Mouse (Mus musculus): ENCODE measurements around the gene Arf1. TPM values are rescaled to one million over a fixed set of nuclear protein-coding genes. Genes with fewer than 3 reads are reported as not detected.
"Not testable (repeated sequence)": the region's sequence is repeated elsewhere in the genome, so short reads cannot be mapped to it uniquely, and the experiment has no call there.

Gene Arf1
- total RNA-seq, 2 experiments from 2014 or later, result 389 TPM

DNA sequence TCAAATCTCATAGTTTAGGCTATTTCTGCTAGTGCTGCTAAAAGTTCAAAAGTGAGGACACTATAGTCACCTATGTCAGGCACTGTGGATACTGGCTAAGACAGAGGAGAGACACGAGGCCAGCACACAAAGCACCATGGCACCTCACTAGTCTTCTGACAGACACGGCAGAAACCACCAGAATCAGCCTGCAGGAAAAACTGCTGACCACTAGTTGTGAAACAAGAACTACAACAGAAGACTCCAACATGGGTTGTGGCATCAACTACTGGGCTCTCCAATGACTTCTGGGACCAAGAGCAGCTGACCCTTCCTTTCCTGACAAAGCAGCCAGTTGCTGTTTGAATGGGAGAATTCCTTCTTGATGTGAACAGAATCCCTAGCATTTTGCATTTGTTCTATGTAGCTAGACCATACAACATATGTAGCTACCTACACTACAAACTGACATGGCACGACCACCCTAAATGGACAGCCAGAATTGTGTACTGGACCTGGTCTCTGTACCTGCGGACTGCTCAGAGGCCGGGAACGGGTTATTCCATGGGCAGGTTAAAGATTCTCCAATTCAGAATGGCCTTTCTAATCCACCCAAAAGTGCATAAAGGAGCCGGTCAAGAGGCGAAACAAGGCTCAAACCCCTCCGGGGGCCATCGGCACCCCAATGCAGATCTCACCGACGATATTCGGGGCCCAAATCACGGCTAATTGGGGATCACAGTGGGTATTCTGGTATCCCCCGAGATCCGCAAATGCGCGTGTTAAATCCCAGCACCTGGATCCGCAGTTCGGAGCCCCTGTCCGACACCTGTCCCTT is 1.1 kb downstream of the Arf1 start:
- no peak for DNase-seq
- intact Hi-C loops (cut with DNase I), result no loop called here

DNA sequence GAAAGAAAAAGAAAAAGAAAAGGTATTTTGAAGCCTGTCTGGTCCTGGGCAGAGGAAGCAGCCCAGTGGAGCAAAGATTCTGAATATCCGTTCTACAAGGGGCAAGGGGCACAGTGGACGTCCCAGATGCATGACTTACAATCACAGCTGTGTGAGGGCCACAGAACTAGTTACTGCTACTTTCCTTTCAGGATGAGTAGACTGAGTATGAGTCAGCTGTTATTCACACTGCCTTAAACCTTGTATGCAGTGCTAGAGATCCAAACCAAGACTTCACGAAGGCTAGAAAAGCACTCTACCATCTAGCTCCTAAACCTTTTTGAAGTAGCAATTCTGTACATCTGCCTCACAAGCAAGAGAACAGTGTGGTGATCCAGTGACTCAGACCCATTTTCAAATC is 1.8 kb downstream of the Arf1 start:
- no peak for DNase-seq
- intact Hi-C loops (cut with DNase I), result no loop called here

DNA sequence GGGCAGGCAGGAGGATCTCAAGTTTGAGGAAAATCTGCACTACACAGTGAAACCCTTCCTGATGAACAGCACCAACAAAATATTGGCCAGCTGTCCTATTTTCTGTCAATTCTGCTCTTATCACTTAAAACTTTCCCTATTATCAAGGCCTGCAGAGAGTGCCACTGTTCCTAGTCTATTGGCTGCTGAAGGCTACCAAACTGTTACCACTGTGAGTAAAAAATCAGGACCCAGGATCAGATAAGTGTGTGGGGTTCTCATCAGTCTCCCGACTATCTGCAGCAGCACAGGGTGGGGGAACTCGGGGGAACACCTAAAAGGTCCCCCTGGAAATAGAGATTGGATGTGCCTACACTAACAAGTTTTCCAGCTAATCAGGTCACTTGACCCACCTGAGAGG is 2.9 kb downstream of the Arf1 start:
- DNase-seq, result no peak
- intact Hi-C loops (cut with DNase I), result no loop called here

DNA sequence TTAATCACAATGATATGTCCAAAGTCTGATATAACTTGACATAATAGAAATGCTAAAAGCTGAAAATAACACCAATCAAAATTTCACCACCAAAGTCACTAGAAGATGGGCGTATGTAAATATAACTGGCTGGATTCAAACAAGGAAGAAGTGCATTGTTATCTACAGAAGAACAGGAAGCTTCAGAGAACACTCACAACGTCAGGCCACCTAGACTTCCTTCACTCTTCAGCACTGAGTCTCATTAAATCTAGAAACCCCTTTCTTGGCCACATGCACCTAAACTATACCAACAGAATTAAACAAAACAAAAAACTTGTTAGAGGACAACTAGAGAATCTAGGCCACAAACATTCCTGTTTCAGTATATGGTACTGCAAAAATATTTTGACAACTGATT is 3.6 kb downstream of the Arf1 start:
- DNase-seq, result no peak
- intact Hi-C loops (cut with DNase I), result no loop called here

DNA sequence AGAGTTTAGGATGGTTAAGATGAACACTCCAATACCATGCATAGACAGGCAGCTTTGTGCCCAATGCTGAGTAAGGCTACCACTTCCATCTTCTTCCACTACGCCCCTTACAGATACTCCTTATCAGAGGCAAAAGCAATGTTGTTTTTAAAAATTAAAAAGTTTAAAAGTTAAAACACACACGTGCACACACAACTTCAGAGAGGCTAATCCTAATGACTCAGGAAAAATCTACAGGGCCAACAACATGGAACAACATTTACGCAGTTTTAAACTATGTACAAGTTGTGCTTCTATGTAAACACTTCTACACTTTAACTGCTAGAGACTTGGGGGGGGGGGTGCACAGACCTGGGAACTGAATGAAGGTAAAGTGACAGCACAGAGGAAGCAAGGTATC is 4.0 kb downstream of the Arf1 start:
- no peak for DNase-seq
- intact Hi-C loops (cut with DNase I), result no loop called here

DNA sequence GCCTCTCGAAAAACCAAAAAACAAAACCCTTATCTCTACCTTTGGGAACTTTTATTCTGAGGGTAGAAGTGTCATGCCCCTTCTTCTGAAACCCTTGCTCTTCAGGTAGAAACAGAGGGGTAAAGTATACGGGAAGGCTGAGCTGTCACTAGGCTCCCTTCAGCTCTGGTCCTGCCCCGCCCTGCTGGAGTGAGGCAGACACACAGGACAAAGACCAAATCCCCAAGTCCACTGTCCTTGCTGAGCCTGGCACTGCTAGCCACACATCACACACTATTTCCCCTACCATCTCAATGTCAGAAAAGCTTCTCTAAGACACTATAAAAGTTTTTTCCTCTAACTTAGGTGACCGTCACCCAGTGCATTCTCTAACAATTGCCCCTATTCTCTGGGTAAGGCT is 5.8 kb downstream of the Arf1 start:
- intact Hi-C loops (cut with DNase I), result no loop called here
- no peak for DNase-seq

DNA sequence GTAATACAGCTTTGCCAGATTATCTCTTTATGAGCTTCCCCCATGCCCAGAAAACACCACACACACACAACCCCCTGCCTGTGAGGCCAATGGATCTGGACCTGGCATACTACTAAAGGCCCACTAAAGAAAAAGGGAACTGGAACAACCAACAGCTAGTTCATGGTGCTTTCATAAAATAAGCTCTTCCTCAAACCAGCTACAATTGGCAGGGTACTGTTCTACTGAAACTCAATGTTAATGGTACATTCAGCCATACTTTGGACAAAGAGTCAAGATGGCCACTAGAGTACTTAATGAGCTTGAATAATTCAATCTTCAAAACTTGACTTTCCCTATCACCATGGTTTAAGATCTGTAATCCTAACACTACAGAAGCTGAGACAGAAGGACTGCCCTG is 6.5 kb downstream of the Arf1 start:
- no peak for DNase-seq
- intact Hi-C loops (cut with DNase I), result no loop called here

DNA sequence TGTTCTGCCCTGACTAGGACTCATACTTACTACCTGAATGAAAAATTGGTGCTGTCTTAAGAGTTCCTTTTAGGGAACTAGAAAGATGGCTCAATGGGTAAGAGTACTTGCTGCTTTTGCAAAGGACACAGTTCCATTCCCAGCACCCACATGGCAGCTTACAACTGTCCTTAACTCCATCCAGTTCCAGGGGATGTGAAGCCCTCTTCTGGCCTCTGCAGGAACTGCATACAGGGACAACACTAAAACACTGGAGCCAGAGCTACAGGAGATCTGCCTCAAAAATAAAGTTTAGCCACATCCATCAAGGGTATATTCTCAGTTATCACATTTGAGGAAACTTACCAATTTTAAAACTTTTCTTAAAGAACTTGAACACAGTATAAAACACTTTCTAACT is 9.0 kb downstream of the Arf1 start:
- DNase-seq, result no peak
- intact Hi-C loops (cut with DNase I), result no loop called here

DNA sequence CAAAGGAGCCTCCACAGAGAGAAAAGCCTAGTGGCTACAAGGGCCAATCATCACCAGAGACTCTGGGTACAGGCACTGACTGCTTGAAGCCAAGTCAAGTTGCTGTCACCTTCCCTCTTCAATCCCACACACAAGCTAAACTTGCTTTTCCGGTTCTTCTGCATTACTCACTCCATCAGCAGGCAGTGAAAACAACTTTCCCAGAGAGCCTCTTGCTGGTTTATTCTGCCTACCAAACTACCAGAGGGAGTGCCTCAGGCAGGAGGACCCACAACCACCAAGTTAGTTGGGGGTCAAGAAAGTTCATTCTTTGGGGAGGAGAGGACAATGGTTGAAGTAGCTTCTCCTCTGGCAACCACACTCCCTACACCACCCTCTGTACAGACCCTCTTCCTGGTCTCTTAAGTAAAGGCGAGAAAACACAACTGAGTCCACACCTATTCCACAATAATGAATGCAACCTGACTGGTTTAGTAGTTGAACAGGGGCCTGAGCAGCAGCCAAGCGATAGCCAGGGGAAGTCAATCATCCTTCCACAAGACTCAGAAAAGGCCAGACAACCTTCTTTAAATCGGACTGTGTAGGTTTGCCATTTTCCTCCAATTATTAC is 9.6 kb downstream of the Arf1 start:
- intact Hi-C loops (cut with DNase I), result no loop called here
- no peak for DNase-seq

DNA sequence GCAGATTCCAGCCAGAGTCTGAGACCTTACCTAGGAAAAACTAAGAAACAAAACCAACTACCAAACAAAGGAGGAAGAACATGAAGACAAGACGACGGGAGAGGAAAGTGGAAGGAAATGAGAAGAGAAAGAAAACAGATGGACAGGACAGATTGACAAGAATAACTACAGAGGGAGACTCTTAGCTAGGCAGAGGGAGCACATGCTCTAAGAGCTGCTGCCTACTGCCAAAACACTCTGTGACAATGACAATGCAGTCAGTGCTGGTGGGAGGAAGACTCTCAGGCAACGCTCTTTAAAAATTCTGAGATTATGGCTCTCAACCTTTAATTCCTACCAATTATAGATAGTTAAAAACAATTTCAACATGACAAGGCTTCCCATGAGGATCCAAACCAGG is 11.1 kb downstream of the Arf1 start:
- intact Hi-C loops (cut with DNase I), result no loop called here
- DNase-seq, result no peak

DNA sequence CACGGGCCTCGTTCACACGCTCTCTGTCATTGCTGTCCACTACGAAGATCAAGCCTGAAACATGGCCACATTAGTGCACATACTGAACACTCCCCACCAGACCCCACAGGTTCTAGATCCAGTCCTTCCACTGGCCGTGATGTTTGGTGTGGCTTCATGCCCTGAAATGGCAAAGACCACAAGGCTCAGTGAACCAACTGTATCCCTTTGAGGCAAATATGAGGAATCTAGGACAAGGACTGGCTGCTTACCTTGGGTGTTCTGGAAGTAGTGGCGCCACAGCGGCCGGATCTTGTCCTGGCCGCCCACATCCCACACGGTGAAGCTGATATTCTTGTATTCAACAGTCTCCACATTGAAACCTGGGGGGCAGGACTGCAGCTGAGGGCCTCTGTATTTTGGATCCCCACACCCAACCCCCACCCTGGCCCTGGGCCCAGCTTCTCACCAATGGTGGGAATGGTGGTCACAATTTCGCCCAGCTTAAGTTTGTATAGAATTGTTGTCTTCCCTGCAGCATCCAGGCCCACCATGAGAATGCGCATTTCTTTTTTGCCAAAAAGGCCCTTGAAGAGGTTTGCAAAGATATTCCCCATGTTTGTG is 15.1 kb downstream of the Arf1 start:
- intact Hi-C loops (cut with DNase I), result no loop called here

DNA sequence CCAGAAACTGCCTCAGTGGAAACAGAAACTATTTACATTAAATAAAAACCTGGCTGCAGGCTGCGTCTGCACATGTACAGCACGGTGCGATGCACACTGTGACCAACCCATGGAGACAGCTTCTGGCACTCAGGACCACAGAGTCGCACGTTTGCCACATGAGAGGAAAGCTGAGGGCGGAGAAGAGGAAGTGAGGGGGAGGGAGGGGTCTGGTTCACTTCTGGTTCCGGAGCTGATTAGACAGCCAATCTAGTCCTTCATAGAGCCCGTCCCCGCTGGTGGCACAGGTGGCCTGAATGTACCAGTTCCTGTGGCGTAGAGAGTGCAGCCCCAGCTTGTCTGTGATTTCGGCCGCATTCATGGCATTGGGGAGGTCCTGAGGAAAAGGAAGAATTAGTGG is 15.8 kb downstream of the Arf1 start:
- DNase-seq; intact Hi-C loops (cut with DNase I): not testable (repeated sequence)

More for the DNA sequence above, 15.1 kb downstream of the Arf1 start:
- no peak for DNase-seq

DNA sequence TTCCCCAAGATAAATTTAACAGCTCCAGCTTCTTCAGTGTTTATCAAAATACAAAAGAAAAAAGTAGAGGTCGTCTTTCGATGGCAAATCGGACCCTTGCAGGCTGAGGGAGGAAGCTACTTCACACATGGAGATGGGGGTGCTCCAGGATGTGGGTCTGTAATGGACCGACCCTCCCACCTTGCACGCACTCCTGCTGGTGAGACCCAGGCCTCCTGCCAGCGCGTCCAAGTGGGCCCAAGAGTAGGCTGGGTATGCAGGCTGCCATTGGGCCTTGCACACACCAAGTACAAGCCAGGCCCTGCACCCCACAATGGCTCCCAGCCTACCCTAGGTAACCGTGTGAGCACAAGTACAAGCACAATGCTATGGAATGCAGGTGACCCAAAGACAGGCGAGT is 16.5 kb downstream of the Arf1 start:
- intact Hi-C loops (cut with DNase I); DNase-seq: not testable (repeated sequence)

DNA sequence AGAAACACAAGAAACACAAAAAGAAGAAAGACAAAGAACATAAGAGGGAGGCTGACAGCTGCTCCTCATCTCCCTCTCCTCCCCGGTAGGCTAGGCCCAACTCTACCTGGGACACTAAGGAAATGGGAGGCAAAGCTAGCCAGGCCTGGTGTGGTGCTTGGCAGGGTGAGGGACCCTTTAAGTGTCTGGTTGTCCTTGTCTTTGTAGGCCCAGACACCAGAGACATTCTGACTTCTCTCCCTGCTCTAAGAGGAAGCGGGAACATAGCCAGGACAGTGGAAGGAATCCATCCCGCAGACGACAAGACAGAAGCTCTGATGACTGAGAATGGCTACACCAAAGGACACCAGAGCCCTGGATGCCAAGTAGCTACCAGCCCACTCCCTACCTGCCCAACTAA is 18.1 kb downstream of the Arf1 start:
- no peak for DNase-seq
- intact Hi-C loops (cut with DNase I), result no loop called here

DNA sequence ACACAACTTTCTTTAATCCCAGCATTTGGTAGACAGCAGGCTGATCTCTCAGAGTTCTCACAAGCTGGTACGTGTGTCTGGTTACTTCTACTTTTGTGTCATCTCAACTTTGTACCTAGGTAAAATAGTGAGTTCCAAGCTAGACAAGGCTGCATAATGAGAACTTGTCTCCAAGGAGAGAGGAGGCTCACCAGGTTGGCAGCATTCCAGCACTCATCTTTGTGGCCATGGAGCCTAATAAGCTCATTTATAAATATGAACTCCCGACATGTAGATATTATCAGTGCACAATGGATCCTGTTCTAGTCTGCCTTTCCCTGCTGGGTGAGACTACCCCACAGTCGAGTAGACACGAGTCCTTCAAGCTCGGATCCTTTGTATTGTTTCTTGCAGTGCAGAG is 18.5 kb downstream of the Arf1 start:
- intact Hi-C loops (cut with DNase I), result loop anchor here (10.0 kb wide), 1 partner anchor 255 kb away; the partner anchor contains the start of genes Hist3h2a and Trim17
- DNase-seq, result no peak

DNA sequence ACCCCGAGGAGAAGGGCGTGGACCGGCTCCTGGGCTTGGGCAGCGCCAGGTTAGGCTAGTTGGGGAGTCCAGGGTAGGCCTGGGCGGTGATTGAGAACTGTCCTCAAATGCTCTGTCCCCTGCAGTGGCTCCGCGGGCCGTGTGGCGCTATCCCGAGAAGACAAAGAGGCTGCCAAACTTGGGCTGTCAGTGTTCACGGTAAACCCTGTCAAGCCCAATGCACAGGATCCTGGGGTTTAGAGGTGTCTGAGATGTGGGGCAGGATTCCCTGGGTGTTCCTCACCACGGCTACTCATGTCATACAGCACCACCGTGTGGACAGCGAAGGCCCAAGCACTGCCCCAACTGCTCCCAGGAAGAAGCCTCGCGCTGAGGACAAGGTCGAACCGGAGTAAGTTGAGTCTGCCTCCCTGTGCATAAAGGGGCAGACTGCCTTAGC is 19.0 kb downstream of the Arf1 start:
- intact Hi-C loops (cut with DNase I), result loop anchor here (10.0 kb wide), 1 partner anchor 254 kb away; the partner anchor contains the start of genes Hist3h2a and Trim17
- peak; percentile 68 for DNase-seq

DNA sequence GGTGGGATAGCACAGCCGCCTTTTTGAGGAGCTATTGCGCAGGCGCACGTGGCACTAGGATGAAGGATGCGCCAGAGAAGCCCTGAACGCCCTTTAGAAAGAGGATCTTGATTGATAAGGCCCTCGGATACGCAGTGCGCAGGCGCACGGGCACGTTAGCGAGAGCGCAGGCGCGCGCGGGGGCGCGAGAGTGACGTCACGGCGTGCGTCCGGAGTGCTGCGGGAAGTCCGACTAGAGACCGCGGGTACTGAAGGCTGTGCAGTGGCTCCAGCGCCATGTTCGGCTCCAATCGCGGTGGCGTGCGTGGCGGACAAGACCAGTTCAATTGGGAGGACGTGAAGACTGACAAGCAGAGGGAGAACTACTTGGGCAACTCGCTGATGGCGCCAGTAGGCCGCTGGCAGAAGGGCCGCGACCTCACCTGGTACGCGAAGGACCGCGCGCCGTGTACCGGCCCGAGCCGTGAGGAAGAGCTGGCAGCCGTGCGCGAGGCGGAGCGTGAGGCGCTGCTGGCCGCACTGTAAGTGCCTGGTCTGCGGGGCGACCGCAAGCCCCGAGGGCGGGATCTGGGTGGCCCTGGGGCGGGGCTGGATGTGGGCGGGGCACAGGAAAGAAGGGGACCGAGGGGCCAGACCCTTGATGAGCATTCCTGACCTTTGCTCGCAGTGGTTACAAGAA is 19.8 kb downstream of the Arf1 start, which contains the start of gene 2310033P09Rik:
TSS of gene 2310033P09Rik (plus strand) at position 169 of the 679 bp plus-strand sequence.
- intact Hi-C loops (cut with DNase I), result loop anchor here (10.0 kb wide), 1 partner anchor 253 kb away; the partner anchor contains the start of genes Hist3h2a and Trim17
- DNase-seq, result peak; percentile 96

DNA sequence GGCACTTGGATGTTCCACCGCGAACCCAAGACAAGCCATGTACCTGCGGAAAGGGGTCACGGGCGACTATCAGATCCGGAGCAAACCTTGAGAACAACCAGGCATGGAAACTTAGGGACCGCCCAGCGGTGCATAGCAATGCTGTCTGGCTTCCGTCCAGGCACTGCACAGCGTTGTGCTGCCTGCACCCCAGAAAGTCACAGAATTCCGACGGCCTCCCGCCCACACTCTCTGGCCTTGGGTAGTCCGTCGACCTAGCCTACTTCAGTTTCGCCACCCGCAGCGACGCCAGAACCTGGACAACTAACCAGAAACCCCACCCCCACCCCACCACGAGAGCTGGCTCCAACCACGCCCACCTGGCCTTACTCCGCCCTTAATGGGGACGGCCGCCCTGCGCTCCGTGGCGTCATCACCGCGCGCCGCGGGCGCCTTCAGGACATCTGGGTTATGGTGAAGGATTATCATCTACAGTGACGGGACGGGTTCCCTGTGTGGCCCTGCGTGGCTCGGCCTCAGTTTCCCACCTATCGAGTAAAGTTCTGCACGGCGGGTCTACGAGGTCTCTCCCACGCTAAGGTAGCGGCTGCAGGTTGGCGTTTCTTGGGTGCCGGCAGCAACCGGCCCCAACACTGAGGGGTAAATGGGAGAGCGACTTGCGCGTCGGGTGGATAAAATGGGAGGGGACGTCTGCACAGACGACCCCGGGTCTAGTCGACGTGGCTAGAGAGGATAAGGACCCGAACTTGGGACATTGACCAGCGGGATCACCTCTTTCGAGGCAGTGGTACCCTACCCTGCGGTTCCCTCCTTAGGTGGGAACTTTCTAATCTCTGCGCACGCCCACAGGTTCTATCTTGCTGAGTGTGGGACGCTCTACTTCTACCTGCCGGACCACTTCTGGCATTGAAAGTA is 25.7 kb downstream of the Arf1 start, which contains the start of gene Mrpl55:
TSS of gene Mrpl55 (plus strand) at position 406 of the 915 bp plus-strand sequence.
- DNase-seq, result peak; percentile 96
- intact Hi-C loops (cut with DNase I), result loop anchor here (10.0 kb wide), 1 partner anchor 248 kb away; the partner anchor contains the start of genes Hist3h2a and Trim17

DNA sequence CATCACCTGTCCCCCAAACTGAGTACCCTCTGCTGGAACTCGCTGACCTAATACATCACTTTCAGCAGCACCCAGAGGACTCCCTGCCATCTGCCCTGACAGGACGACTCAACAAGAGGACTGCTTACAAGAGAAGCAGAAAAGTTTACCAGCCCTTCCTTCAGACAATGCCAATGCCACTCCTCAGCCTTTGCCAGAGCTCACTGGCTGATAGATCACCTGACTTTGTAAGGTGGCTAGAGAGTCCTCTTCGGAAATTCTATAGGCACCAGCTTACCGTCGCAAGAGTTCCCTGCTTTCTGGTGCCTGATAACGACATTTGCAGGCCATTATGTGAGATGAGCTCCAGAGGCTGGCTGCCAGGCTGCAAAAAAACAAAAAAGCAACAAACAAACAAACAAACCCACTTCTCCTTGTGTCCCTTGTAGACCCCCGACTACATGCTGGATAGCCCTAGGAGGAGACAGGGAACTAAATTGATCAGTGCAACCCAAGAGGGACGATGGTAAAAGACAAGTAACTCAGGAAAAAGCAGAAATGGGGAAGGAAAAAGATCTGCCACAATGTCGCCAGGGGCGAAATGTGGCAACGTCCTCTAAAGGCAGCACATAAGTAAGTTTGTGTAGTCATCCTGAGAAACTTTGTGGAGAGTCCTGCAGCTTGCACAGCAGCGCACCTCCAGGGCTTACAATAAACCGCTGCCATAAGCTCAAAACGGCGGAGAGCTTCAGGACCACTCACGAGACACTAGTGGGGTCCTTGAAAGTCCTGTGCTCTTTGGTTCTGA is 26.7 kb downstream of the Arf1 start:
- DNase-seq, result no peak
- intact Hi-C loops (cut with DNase I), result loop anchor here (10.0 kb wide), 1 partner anchor 247 kb away; the partner anchor contains the start of genes Hist3h2a and Trim17
